Mouse (Mus musculus) spleen, postnatal 4 days (tissue): Measurements from ENCODE around the gene Btnl9.
"Not testable (repeated sequence)": the region's sequence is repeated elsewhere in the genome, so short reads cannot be mapped to it uniquely, and the experiment has no call there.

Experiments
- DNase-seq, 2 experiments: peaks; one replicate each; pipeline ENCODE4 v3.0.0; 2022; ENCODE audit warnings: low spot score in 2 of 2

Btnl9 gene

DNA sequence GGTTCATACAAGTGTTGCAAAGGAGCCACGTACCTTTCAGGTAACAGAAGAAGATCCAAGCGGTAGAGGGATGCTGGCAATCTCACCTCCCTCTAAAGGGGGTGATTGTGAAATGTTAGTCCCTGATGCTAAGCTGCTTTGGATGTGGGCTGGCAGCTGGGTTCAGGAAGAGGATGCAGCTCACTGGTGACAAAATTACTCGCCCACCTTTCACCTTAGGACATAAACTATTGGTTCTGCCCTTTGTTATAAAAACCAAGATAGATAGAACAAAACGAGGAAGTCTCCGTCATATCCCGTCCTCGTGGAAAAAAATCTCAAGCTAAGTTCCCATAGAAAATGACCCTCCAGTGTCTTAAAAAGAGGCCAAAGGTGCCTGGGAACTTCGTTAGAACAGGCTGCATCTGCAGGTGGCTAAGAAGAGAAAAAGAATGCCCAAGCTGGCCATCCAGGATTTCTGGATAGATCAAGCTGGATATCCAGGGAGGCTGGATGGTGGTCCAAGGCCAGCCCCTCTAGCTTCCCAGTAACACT lies at the start of gene Btnl9:
TSS of gene Btnl9 (minus strand) at position 205 of the 534 bp plus-strand sequence.
- no peak for DNase-seq

DNA sequence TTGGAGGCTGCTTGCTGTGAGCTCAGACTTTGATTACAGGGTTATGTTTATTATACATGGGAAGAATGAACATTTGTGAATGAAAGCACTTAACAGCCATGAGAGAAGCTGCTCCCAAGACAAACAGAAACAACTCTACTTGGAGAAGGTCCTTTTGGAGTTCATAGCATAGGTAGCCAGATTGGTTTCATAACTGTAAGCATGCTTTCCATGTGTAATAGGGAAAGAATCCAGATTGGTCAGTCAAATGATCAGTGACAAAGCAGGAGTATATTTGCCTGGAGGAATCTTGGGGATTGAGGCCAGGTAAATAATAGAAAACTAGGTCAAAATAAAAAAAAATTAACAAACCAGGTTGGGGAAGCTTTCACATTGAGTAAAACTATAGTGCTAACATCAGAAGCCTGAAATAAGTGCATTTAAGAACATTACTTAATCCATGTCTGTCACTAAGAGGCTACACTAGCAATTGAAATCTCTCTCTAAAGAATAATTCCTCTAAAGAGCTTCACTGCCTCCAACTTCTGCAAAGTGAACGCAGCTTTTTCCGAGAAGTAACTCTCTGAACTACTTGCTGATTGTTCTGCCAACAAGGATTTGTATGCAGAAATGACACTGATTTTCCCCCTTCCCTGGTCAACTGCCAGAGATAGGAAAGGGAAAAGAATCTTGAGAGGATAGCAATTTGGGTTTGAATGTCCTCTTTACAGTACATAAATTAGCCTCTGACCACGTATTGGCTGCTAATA lies 48.7 kb upstream of the Btnl9 start:
- no peak for DNase-seq

DNA sequence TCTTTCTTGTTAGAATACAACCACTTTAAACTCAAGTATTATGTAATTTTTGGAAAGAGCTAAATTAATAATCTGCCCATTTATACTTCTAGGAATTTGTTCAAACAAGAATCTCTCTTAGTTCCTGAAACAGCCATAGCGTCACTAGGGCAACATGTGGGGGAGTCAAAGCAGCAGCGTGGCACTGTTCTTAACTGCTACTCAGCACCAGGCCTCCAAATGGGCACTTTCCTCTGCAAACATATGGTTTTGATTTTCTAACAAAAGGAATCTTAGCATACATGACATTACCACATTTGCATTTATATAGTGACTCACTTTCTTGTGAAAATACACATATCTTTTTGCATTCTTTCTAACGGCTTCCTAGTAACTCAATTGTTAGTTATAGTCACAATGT lies 45.8 kb upstream of the Btnl9 start:
- no peak for DNase-seq

DNA sequence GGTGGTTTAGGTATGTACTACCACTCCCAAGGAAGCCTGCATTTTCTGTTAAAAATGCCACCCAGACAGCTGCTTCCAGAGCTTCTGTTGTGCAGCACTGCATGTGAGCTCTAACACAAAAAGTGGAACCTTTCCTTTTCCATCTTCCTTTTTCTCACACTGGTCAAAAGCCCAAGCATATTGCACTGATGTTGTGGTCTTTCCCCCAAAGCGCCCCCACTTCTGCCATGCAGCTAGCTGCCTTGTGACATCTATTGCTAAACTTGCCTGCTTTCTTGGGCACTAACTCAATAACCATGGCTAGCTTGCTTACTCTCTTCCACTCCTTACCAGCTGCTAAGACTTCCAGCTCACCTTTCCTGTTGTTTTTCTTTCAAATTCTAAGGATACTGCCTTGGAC lies 37.5 kb upstream of the Btnl9 start:
- DNase-seq: no peak

DNA sequence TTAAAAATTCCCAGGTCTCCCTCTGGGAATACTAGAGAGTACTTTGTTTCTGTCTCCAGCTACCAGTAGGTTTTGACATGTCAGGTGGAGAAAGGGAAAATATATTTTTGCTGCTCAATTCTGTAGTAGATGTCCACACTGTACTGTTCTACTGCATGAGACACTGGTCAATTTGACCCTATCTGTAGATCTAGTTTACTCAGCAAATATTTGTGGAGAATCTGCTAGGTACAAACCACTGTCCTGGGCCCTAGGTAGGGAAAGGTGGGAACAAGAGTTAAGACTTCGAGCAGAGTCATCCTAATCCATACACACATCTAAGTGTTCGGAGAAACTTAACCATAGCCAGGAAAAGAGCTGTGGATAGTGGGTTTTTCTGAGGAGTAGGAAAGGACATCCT lies 32.3 kb upstream of the Btnl9 start:
- no peak for DNase-seq

DNA sequence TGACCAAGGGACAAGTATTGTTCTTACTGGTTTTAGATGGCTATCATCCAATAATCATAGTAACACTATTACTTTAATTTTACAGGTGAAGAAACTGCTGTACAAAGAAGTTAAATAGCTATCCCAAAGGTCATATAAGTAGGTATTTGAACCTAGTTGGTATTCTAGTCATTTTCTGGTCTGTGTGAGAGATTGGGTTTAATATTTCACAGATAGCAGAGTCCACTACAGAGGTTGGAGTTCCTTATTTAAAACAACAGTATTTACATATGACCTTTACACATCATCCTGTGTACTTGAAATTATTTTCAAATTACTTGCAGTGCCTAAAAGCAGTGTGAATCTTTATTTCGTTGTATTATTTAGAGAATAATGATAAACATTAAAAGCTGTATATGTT lies 26.5 kb upstream of the Btnl9 start:
- DNase-seq: no peak

DNA sequence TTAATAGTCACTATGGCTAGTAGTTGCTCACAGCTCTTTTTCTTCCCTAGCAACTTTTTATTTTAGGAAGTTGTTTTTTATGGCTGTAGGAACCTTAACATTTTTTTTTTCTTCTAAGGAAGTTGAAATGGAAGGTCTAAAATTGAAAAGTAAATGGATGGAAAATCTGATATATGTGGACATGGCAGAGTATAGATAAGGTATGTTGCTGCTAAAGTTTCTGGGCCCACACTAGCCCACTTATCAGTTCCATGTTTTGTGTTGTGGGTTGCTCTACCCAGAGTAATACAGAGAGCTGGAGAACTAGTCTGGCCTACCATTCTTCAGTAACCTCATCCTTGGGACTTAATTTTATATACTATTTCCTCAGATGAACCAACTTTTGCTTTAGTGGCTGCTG lies 25.6 kb upstream of the Btnl9 start:
- DNase-seq: no peak

DNA sequence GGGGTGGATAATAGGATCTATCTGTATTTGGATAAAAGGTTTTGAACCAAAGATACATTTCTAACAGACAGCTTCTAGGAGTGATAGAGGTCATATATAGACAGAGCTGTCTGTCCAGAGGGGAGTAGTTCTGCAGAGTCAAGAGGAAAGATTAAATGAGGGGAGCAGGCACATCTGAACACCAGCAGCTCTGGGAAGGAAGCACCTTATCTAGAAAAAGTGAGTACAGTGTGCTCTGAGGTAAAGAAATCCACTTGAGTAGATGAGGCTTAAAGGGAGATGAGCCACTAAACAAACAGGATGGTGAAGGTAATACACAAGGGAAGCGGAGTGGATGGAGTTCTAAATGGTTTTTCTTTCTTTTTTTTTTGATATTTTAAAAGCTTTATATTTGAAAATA lies 20.5 kb upstream of the Btnl9 start:
- no peak for DNase-seq

DNA sequence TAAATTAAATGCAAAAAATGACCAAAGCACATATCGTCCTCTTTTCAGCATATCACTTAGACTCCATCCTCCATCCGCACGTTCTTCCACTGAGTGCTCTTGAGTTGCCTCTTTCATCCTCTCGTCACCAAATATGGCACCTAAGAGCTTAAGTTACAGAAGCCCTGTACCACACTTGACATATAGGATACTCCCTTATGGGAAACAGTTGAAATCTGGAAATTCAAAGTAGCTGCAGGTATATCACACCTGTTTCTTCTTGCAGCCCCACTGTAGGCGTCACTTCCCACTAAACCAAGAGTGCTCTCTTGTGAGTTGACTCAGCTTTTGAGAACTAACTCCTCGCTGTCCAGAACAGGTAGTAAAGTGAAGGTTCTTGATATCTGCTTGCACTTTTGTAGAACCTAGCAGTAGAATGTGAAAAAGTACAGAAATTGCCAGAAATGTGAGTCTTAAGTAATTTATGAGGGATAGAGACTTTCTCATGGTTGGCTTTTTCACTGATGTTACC lies 18.2 kb upstream of the Btnl9 start:
- no peak for DNase-seq

DNA sequence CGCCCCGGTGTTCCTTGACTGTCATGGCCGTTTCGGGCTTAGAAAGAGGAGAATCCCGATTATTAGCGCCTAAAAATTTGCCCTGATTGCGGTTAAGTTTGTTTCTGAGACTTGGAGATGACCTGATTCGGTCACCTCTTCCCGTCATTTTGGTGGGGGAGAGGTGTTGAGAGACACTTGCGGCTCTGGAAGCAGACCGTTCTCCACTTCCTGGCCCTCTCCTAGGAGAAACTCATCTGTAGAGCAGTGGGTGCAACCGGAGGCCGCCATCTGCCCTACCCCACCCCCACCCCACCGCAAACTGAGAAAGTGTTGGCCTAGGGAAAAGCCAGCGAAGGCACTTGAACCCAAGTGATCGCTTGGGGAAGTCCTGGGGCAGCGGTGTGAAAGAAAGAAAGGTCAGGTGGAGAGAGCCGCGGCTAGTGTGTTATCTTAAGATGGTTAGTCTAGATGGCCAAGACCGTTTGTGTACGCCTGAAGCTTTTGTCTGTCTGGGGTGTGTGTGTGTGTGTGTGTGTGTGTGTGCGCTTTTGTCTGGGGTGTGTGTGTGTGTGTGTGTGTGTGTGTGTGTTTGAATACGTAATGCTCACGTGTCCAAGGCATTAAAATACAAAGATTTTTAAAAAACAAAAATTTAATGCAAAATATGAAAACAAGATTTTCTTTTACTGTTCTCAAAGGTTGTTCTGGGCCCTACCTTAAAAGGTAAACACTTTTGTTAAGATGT lies 17.0 kb upstream of the Btnl9 start:
- peak in 1 of 2 experiments; percentile 39 for DNase-seq

DNA sequence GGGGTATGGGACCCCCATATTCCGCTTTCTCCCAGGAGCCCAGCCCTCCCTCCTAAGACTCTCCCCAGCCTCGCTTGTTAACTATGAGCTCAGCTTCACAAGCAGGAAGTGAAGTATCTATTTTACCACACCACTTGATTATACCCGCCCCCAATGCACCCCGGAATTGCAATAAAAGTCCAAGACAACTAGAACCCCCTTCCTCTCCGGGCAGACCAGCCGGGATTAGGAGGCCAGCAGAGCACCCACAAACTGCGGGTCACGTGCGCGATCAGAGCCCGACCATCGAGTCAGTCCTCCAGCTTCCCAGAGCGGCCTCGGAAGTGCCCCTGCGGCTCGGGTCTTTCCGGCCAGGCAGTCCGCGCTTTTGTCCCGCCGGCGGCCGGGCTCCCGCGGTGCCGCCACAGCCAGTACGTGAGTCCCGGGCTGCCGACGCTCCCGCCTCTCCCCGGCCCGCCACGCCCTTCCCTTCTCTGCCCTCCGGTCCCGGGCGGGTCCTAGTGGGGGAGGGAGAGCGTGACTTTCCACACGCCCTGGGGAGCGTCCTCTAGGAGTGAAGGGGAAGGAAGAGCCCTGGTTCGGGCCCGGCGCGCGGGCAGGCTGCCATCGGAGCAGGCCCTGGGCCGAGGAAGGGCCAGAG lies 16.3 kb upstream of the Btnl9 start, which contains the start of gene Zfp62:
TSS of gene Zfp62 (plus strand) at position 164 of the 640 bp plus-strand sequence.
- DNase-seq: peak; percentile 93 to 97

DNA sequence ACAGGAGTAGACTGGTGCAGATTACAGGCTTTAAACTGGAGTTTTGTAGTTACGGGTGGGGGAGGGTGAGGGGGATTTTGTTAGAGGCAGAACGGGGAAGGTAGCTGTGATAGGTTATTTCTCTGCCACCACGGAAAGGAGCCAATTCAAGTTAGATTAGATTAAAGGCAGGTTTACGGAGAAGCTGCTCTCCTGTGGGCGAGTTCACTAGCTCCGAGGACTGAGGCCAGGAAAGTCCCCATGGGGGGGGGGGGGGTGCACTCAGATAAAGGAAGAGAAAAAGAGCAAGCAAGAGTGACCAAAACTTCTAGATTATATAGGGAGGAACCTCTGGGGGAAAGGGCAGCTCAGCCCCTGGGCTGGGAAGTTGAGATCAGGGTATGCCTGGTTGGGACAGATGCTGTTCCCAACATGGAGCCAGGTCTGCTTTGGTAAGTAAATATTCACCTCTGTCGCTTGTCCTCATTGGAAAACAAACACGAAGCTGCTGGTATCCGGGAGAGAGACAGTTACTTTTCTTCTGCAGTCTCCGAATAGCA lies 15.6 kb upstream of the Btnl9 start:
- peak; percentile 19 to 67 for DNase-seq

DNA sequence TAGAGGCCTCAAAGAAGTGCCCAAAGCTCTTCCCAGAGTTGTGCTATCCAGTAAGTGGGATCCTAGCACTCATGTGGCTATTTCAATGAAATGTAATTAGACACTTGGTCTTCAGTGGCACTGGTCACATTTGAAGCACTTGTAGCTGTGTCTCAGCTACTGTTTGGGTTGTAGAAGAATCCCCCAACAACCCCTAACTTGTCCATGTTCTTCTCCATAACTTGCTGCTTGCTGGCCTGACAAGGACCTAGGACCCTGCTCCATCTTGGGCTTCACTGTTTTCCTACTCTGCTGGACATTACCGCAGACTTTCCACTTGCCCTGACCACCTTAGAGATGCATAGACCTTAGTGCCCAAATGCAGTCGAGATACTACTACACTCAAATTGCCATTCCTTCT lies 15.1 kb upstream of the Btnl9 start:
- no peak for DNase-seq

DNA sequence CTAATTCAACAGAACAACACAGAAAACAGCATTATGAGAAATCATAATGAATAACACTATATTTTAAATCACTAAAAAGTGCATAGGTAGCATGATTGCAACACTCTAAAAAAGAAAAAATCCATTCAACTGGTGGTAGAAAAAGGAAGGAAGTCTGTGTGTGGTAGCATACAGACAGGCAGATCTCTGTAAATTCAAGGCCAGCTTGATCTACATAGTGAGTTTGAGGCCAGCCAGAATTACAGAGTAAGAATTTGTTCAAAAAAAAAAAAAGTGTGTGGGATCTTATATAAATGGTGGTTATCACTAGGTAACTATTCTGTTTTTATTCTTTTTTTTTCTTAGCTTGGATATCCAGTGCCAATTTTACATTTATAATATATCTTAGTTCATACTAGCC lies 14.2 kb upstream of the Btnl9 start:
- no peak for DNase-seq

DNA sequence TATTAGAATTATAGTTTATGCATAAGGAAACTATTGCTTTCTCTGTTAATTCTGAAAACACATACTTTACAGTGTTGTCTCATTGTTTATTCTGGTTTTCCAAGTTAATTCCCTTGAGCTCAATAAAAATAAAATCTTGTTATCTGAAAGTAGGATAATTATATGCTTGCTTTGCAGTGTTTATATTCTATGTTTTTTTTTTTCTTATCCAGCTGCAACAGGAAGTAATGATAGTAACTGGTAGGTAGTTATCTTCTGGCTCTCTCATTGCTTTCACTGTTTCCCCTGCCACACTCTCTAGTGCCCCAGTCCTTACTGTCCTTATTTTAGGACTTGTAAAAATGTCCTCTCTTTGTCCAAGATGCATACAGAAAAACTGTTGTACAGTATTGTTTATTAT lies 13.7 kb upstream of the Btnl9 start:
- no peak for DNase-seq

DNA sequence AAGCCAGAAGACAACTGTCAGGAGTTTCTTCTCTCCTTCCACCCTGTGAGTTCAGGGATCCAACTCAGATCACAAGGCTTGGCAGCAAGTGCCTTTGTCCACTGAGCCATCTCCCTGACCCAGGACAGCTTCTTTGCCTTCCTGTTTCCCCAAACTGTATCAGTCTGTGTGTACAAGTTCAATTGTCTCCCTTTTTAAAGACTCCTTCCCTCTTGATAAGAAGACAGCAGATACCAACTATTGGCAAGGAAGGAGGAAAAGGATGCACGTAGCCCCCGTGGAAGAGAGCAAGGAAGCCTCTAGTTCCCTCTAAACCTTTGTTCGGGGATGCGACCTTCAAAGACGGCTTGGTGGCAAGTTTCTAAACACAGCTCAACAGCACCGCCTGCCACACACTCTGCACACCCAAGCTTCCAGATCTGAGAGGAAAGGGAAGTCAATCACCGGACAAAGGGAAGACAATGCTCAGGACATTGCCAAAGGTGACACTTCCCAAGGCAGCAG lies 8.9 kb upstream of the Btnl9 start:
- DNase-seq: no peak

DNA sequence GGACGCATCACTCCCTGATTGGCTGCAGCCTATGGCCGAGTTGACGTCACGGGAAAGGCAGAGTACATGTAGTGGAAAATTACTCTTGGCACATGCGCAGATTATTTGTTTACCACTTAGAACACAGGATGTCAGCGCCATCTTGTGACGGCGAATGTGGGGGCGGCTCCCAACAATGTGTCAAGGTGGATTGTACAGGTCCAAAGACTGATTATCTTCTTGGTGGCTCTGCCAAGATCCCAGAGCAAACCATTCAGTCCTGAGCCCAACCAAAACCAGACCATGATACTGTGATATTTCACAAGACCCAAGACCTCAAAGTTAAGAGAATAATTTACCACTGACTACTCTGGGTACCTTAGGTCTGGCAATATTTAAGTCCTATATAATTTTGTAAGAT lies 7.8 kb upstream of the Btnl9 start:
- not testable (repeated sequence) for DNase-seq

DNA sequence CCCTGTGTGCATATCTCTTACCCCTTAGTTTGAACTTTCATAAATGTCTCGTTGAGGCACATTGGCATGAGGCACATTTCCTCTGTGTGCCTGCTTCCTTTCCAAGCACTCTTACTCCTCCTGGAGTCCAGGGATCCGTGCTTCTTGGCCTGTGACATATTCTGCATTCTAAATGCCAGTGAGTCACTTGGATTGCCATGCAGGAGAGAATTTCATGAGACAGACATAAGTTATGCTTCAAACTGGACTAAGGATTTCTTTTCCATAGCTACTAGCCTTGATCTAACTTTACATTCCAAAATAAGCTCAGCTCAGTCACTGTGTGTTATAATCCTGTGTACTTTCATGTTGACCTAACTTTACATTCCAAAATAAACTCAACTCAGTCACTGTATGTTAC lies 4.1 kb upstream of the Btnl9 start:
- DNase-seq: no peak

DNA sequence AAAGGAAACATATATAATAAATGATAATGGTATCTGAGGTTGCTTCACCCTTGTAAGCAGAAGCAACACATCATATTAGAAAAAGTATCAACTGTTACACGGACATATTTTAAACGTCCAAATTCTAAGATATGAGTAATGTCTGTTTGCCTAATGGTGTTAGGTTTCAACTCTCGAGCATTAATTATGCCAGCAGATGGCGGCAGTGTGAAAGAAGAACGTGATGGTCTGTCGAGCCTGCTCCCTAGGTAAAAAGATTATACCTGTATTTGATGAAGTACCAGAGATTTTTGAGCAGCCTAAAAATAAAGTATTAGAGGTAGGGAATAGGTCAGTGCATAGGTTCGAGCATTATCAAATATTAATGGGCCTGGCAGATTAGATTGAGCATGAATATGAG lies 2.8 kb upstream of the Btnl9 start:
- DNase-seq: peak; percentile 56 to 80

DNA sequence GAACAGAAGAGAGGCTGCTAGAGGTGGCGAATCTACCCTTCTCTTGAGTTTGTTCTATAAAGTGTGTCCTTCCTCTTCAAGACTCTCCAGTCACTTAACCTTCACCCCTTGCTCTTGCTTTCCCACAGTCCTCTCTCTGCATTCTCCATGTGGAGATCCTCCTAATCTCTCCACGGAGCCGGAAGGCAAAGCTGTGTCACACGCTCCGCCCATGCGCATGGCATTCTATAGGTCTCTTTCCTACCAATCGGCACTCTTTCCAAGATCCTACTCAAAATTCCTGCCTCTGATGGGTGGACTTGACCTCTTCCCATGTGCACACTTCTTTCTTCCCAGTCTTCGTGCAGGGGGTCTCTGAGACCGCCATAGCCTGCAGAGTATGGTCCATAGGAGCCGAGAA lies 742 bp upstream of the Btnl9 start:
- DNase-seq: no peak

DNA sequence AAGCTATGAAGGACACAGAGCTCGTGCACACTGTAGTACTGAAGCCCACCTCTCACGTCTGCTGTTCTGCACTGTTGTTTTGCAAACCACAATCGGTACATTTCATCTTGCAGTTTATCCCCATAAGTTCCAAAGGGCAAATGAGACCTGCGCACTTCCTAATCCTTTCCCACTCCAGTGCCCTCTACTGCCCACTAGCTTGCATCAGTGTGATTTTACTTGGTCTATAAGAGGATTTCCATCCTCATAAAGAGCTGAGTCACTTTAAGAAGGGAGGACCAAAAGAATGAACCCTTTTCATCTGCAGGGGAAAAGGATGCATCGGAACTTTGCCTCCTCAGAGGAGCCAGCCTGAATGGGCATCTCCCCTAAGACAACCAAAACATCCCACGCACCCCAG lies 507 bp downstream of the Btnl9 start:
- no peak for DNase-seq

DNA sequence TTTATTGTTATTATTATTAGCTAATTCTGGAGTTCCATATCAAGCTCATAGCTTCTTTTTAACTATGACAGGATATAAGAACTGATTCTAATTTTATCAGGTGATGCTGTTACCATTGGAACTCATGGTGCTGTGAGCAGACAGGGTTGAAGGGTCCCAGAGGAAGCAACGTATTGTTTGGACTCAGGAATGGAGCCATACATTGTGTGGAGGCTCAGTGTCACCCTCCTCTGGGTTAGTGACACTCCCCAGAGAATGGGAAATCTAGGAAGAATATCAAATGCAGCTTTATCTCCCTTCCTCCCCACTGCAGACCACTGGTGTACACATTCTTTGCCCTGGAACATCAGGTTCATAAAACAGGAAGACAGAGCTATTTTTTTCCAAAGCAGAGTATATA lies 3.8 kb downstream of the Btnl9 start:
- no peak for DNase-seq
